9 mouse cellular contexts compared by ENCODE assay signal in the genomic region with DNA sequence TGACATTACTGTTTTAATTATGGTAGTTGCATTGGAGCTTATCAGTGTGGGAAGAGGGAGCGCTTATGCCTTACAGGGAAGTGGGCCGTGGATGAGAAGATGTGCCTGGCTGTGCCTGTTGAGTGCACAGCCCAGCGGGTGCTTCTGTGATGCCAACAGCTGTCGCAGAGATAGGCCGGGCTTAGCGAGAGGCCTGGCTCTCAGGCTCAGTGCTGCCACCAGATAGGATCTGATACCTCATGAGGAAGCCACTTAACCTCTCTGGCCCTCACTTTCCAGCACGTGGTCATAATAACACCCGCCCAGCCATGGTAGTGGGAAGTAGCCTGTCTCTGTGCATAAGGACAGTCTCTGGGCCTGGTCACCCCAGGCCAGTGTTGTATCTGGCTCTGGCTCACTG. TPM values are rescaled to one million over a fixed set of nuclear protein-coding genes. Genes with fewer than 3 reads are reported as not detected.
DNase-seq lines count a peak whose midpoint lies in the region; ATAC-seq and TF ChIP-seq lines count a peak whose summit lies in the region.
"Had no signal": no experiment of that assay in that cellular context is flagged by ENCODE, and none has a peak within 500 bp of the region (broad histone marks: within the 10 kb centered on the region; RNA-seq: fewer than 3 reads in every experiment).

No protein-coding gene starts in this region.

- no peak overlapping the region for H3K9ac ChIP-seq in intestine, postnatal 0 days (ENCODE audit: low read depth, low read length)

- H3K9me3 ChIP-seq in intestine, postnatal 0 days (ENCODE audit: control insufficient read depth) = no peaks in the 10 kb centered on the region

- peak; percentile 42 for DNase-seq in kidney, adult 2 months
- DNase-seq in kidney, adult 18-20 months = no peak
- peak; percentile 40 for DNase-seq in brain, embryonic 14.5 days (ENCODE audit: low read depth)
- DNase-seq in monocyte, adult 2 months (ENCODE audit: low read depth in 1 of 2, low spot score in 2 of 2) = peak; percentile 57 to 75
- DNase-seq in embryo, embryonic 9.5 days (ENCODE audit: extremely low spot score) = no peak
- DNase-seq in adrenal gland, adult 2 months = no peak
- DNase-seq in right cerebral cortex, adult 2 months (ENCODE audit: low spot score in 2 of 2) = no peak
- DNase-seq: thymus, postnatal 14 days had no signal

- peaks cover 34% of the 10 kb centered on the region for H3K4me1 ChIP-seq in kidney, adult 2 months (ENCODE audit: control insufficient read depth, insufficient read depth, low read length)
- peaks cover 5% of the 10 kb centered on the region; the same call in 1 of the 2 replicates for H3K4me1 ChIP-seq in intestine, postnatal 0 days (replicated peaks; ENCODE audit: control insufficient read depth, insufficient read depth, low read length)

- no peak overlapping the region for H3K4me2 ChIP-seq in intestine, postnatal 0 days (replicated peaks; ENCODE audit: low read depth)

- H3K27me3 ChIP-seq in kidney, adult 2 months (replicated peaks; ENCODE audit: control insufficient read depth, insufficient read depth, low read length) = no peaks in the 10 kb centered on the region
- H3K27me3 ChIP-seq in intestine, postnatal 0 days (replicated peaks; ENCODE audit: control insufficient read depth, insufficient read depth, low read length) = no peaks in the 10 kb centered on the region

- H3K27ac ChIP-seq in kidney, adult 2 months (ENCODE audit: insufficient read depth, low read depth, low read length) = peak overlapping the region; percentile 68
- H3K27ac ChIP-seq in intestine, postnatal 0 days (ENCODE audit: low read depth, low read length) = no peak overlapping the region

- H3K4me3 ChIP-seq in kidney, adult 2 months (ENCODE audit: insufficient read depth, low read depth, low read length) = no peak overlapping the region
- no peak overlapping the region for H3K4me3 ChIP-seq in intestine, postnatal 0 days (ENCODE audit: low read depth, low read length)

- no peak for ATAC-seq in intestine, postnatal 0 days

- no peaks in the 10 kb centered on the region for H3K36me3 ChIP-seq in kidney, adult 2 months (ENCODE audit: control insufficient read depth, insufficient read depth, low read length)
- H3K36me3 ChIP-seq in intestine, postnatal 0 days (ENCODE audit: control insufficient read depth, insufficient read depth) = no peaks in the 10 kb centered on the region

- TF ChIP-seq CTCF in kidney, adult 2 months (conservative IDR thresholded peaks at IDR 0.05; ENCODE audit: insufficient read depth, insufficient read length, low read depth, low read length) = no peak
- no peak for TF ChIP-seq CTCF in brain, embryonic 14.5 days (IDR thresholded peaks at IDR 0.05; ENCODE audit: borderline replicate concordance, extremely low read depth, insufficient read depth, insufficient read length)
- TF ChIP-seq CTCF in intestine, postnatal 0 days (IDR thresholded peaks at IDR 0.05; ENCODE audit: low read depth) = peak; percentile 26; the same call in 1 of the 2 replicates

- 51% methylated on average over 8 of the region's 8 CpGs for WGBS in kidney, adult 2 months
- WGBS in intestine, postnatal 0 days = 44% methylated on average over 8 of the region's 8 CpGs

- no peak for TF ChIP-seq POLR2A in kidney, adult 2 months (IDR thresholded peaks at IDR 0.05; ENCODE audit: low read depth, low read length)
- no peak for TF ChIP-seq POLR2A in brain, embryonic 14.5 days (IDR thresholded peaks at IDR 0.05; ENCODE audit: borderline replicate concordance, extremely low read depth, insufficient read depth, insufficient read length, poor library complexity, severe bottlenecking)

RNA-seq across cellular contexts. Expression of a gene that starts 33.0 kb away (rescaled TPM):
- polyA plus RNA-seq in kidney, adult 2 months (2012; rRNA removed) = 16.3 and 20.0 TPM in 2 replicates
- 15.5 and 18.2 TPM in 2 replicates for polyA plus RNA-seq in brain, embryonic 14.5 days (2012; rRNA removed)
- 4.9 and 5.1 TPM in 2 replicates for polyA plus RNA-seq in intestine, postnatal 0 days (2015; fragmentation: Nextera tagmentation; extraction: Ambion mirVana)
- 10 to 100 TPM; 53.8 to 70.1 TPM for total RNA-seq in adrenal gland, adult 2 months (2021)
- 26.4 and 33.9 TPM in 2 replicates for polyA plus RNA-seq in adrenal gland, adult 2 months (2012; rRNA removed)

Comparison
In these comparisons a context has a peak if more than half of its experiments do, and no peak if none do; other contexts are left out.
1. DNase-seq: peak in kidney, adult 2 months (single experiment), brain, embryonic 14.5 days (single experiment) and monocyte, adult 2 months (2 of 2); none in kidney, adult 18-20 months (single experiment), embryo, embryonic 9.5 days (single experiment), adrenal gland, adult 2 months (single experiment) and right cerebral cortex, adult 2 months (0 of 2).